Mouse (Mus musculus): ENCODE measurements around the gene Ndufv1. TPM values are rescaled to one million over a fixed set of nuclear protein-coding genes. Genes with fewer than 3 reads are reported as not detected.
"Not testable (repeated sequence)": the region's sequence is repeated elsewhere in the genome, so short reads cannot be mapped to it uniquely, and the experiment has no call there.

The Ndufv1 gene
- polyA plus RNA-seq, 1 experiment from 2014 or later, result 618 TPM

GRCm38 (mm10) chr19:3964030-3964429 is 48.6 kb downstream of the Ndufv1 start:
- Histone ChIP-seq H3K9ac (ENCODE audit: low read length) (no peak overlapping the region), H3K4me1 (ENCODE audit: control insufficient read depth, insufficient read depth, low read length) (0 out of 2 replicates have a peak, but pooled peaks cover 3% of the 10 kb centered on the region), H3K4me2 (ENCODE audit: low read depth, low read length) (no peak overlapping the region), H3K27me3 (ENCODE audit: control insufficient read depth, insufficient read depth, low read length) (no peaks in the 10 kb centered on the region), H3K9me3 (replicated peaks; ENCODE audit: control insufficient read depth, low read length) (no peaks in the 10 kb centered on the region), H3K27ac (ENCODE audit: low read length) (no peak overlapping the region), H3K36me3 (ENCODE audit: control insufficient read depth, insufficient read depth) (no peaks in the 10 kb centered on the region), H3K4me3 (ENCODE audit: low read length) (no peak overlapping the region)
- no peak for ATAC-seq (replicated peaks; ENCODE audit: extremely low read depth, insufficient read depth, low FRiP score)
- WGBS, result 73% methylated on average over 4 of the region's 4 CpGs

- no peak overlapping the region for H3K9ac ChIP-seq (ENCODE audit: low read length)
- WGBS, result 19% methylated on average over 2 of the region's 2 CpGs
- no peak overlapping the region for H3K4me2 ChIP-seq (ENCODE audit: low read depth, low read length)
- H3K27me3 ChIP-seq (ENCODE audit: control insufficient read depth, insufficient read depth, low read length), result no peaks in the 10 kb centered on the region
- H3K4me1 ChIP-seq (ENCODE audit: control insufficient read depth, insufficient read depth, low read length), result 0 out of 2 replicates have a peak, but pooled peaks cover 6% of the 10 kb centered on the region
- no peaks in the 10 kb centered on the region for H3K36me3 ChIP-seq (ENCODE audit: control insufficient read depth, insufficient read depth)
- H3K27ac ChIP-seq (ENCODE audit: low read length), result no peak overlapping the region
- no peaks in the 10 kb centered on the region for H3K9me3 ChIP-seq (replicated peaks; ENCODE audit: control insufficient read depth, low read length)
- no peak for ATAC-seq (replicated peaks; ENCODE audit: extremely low read depth, insufficient read depth, low FRiP score)
- no peak overlapping the region for H3K4me3 ChIP-seq (ENCODE audit: low read length)
These were observed 50.1 kb downstream of the Ndufv1 start for GRCm38 (mm10) chr19:3962469-3962868.

GRCm38 (mm10) chr19:3961805-3962204 is 50.8 kb downstream of the Ndufv1 start:
- H3K9me3 ChIP-seq (replicated peaks; ENCODE audit: control insufficient read depth, low read length); H3K36me3 ChIP-seq (ENCODE audit: control insufficient read depth, insufficient read depth); ATAC-seq (replicated peaks; ENCODE audit: extremely low read depth, insufficient read depth, low FRiP score); H3K27ac ChIP-seq (ENCODE audit: low read length); H3K4me3 ChIP-seq (ENCODE audit: low read length); H3K4me2 ChIP-seq (ENCODE audit: low read depth, low read length); H3K27me3 ChIP-seq (ENCODE audit: control insufficient read depth, insufficient read depth, low read length); H3K9ac ChIP-seq (ENCODE audit: low read length); H3K4me1 ChIP-seq (ENCODE audit: control insufficient read depth, insufficient read depth, low read length): not testable (repeated sequence)
- WGBS, result 67% methylated on average over 6 of the region's 6 CpGs

GRCm38 (mm10) chr19:3960211-3960610 is 52.4 kb downstream of the Ndufv1 start:
- Histone ChIP-seq H3K4me1 (ENCODE audit: control insufficient read depth, insufficient read depth, low read length) (0 out of 2 replicates have a peak, but pooled peaks cover 3% of the 10 kb centered on the region), H3K9me3 (replicated peaks; ENCODE audit: control insufficient read depth, low read length) (no peaks in the 10 kb centered on the region), H3K4me3 (ENCODE audit: low read length) (no peak overlapping the region), H3K27ac (ENCODE audit: low read length) (no peak overlapping the region), H3K4me2 (ENCODE audit: low read depth, low read length) (no peak overlapping the region), H3K36me3 (ENCODE audit: control insufficient read depth, insufficient read depth) (no peaks in the 10 kb centered on the region), H3K27me3 (ENCODE audit: control insufficient read depth, insufficient read depth, low read length) (no peaks in the 10 kb centered on the region), H3K9ac (ENCODE audit: low read length) (no peak overlapping the region)
- 83% methylated on average over 5 of the region's 5 CpGs for WGBS
- ATAC-seq (replicated peaks; ENCODE audit: extremely low read depth, insufficient read depth, low FRiP score), result no peak

GRCm38 (mm10) chr19:3959030-3959429 is 53.6 kb downstream of the Ndufv1 start:
- ATAC-seq (replicated peaks; ENCODE audit: extremely low read depth, insufficient read depth, low FRiP score), result no peak
- Histone ChIP-seq H3K27ac (ENCODE audit: low read length) (no peak overlapping the region), H3K9me3 (replicated peaks; ENCODE audit: control insufficient read depth, low read length) (no peaks in the 10 kb centered on the region), H3K4me3 (ENCODE audit: low read length) (no peak overlapping the region), H3K27me3 (ENCODE audit: control insufficient read depth, insufficient read depth, low read length) (no peaks in the 10 kb centered on the region), H3K9ac (ENCODE audit: low read length) (no peak overlapping the region), H3K4me1 (ENCODE audit: control insufficient read depth, insufficient read depth, low read length) (0 out of 2 replicates have a peak, but pooled peaks cover 3% of the 10 kb centered on the region), H3K36me3 (ENCODE audit: control insufficient read depth, insufficient read depth) (no peaks in the 10 kb centered on the region), H3K4me2 (ENCODE audit: low read depth, low read length) (no peak overlapping the region)

- Histone ChIP-seq H3K36me3 (ENCODE audit: control insufficient read depth, insufficient read depth) (no peaks in the 10 kb centered on the region), H3K4me1 (ENCODE audit: control insufficient read depth, insufficient read depth, low read length) (0 out of 2 replicates have a peak, but pooled peaks cover 3% of the 10 kb centered on the region), H3K27me3 (ENCODE audit: control insufficient read depth, insufficient read depth, low read length) (no peaks in the 10 kb centered on the region), H3K4me3 (ENCODE audit: low read length) (no peak within 1 kb of the TSS), H3K9me3 (replicated peaks; ENCODE audit: control insufficient read depth, low read length) (no peaks in the 10 kb centered on the region), H3K4me2 (ENCODE audit: low read depth, low read length) (no peak within 1 kb of the TSS), H3K9ac (ENCODE audit: low read length) (no peak within 1 kb of the TSS), H3K27ac (ENCODE audit: low read length) (no peak within 1 kb of the TSS)
- whole genome bisulfite sequencing, result 36% methylated on average over 4 of the region's 4 CpGs
- no peak; the same call in 1 of the 2 replicates for ATAC-seq (replicated peaks; ENCODE audit: extremely low read depth, insufficient read depth, low FRiP score)
These were observed 54.1 kb downstream of the Ndufv1 start, which contains the start of gene Aldh3b3 for GRCm38 (mm10) chr19:3958470-3958869. Aldh3b3 (plus strand) TSS chr19:3958645.

Other genes with a start within 250 kb of the Ndufv1 start
- 18.9 and 20.4 TPM in 2 replicates for gene Kmt5b, start 245.4 kb downstream of the Ndufv1 start, polyA plus RNA-seq (2015; fragmentation: Nextera tagmentation; extraction: Ambion mirVana)
- gene Chka, start 161.0 kb downstream of the Ndufv1 start, polyA plus RNA-seq (2015; fragmentation: Nextera tagmentation; extraction: Ambion mirVana), result 24.1 and 30.6 TPM in 2 replicates
- gene Tcirg1, start 105.7 kb downstream of the Ndufv1 start, polyA plus RNA-seq (2015; fragmentation: Nextera tagmentation; extraction: Ambion mirVana), result 31.0 and 32.3 TPM in 2 replicates
- gene Ndufs8, start 100.0 kb downstream of the Ndufv1 start, polyA plus RNA-seq (2015; fragmentation: Nextera tagmentation; extraction: Ambion mirVana), result 466 and 487 TPM in 2 replicates
- gene Aldh3b1, start 83.0 kb downstream of the Ndufv1 start, polyA plus RNA-seq (2015; fragmentation: Nextera tagmentation; extraction: Ambion mirVana), result 2.6 and 3.7 TPM in 2 replicates
- 19.8 TPM in 2 replicates for gene Unc93b1, start 77.6 kb downstream of the Ndufv1 start, polyA plus RNA-seq (2015; fragmentation: Nextera tagmentation; extraction: Ambion mirVana)
- gene Aldh3b3, start 54.2 kb downstream of the Ndufv1 start, polyA plus RNA-seq (2015; fragmentation: Nextera tagmentation; extraction: Ambion mirVana), result not detected in 2 replicates
- 0.21 and 0.47 TPM in 2 replicates for gene Aldh3b2, start 40.5 kb downstream of the Ndufv1 start, polyA plus RNA-seq (2015; fragmentation: Nextera tagmentation; extraction: Ambion mirVana)
- gene Acy3, start 26.2 kb downstream of the Ndufv1 start, polyA plus RNA-seq (2015; fragmentation: Nextera tagmentation; extraction: Ambion mirVana), result 13.0 and 13.3 TPM in 2 replicates
- not detected in 2 replicates for gene Tbx10, start 20.1 kb downstream of the Ndufv1 start, polyA plus RNA-seq (2015; fragmentation: Nextera tagmentation; extraction: Ambion mirVana)
- 67.8 and 75.1 TPM in 2 replicates for gene Nudt8, start 12.2 kb downstream of the Ndufv1 start, polyA plus RNA-seq (2015; fragmentation: Nextera tagmentation; extraction: Ambion mirVana)
- 6.2 TPM in 2 replicates for gene Gm49405, start 12.2 kb downstream of the Ndufv1 start, polyA plus RNA-seq (2015; fragmentation: Nextera tagmentation; extraction: Ambion mirVana)
- gene Doc2g, start 9.5 kb downstream of the Ndufv1 start, polyA plus RNA-seq (2015; fragmentation: Nextera tagmentation; extraction: Ambion mirVana), result 84.9 and 90.6 TPM in 2 replicates
- 378 and 420 TPM in 2 replicates for gene Gstp1, start 25.2 kb upstream of the Ndufv1 start, polyA plus RNA-seq (2015; fragmentation: Nextera tagmentation; extraction: Ambion mirVana)
- gene Gstp2, start 33.2 kb upstream of the Ndufv1 start, polyA plus RNA-seq (2015; fragmentation: Nextera tagmentation; extraction: Ambion mirVana), result 8.0 and 18.4 TPM in 2 replicates
- gene Gstp3, start 46.8 kb upstream of the Ndufv1 start, polyA plus RNA-seq (2015; fragmentation: Nextera tagmentation; extraction: Ambion mirVana), result 0.51 and 0.80 TPM in 2 replicates
- gene Cabp2, start 68.8 kb upstream of the Ndufv1 start, polyA plus RNA-seq (2015; fragmentation: Nextera tagmentation; extraction: Ambion mirVana), result not detected in 2 replicates
- gene Cdk2ap2, start 84.4 kb upstream of the Ndufv1 start, polyA plus RNA-seq (2015; fragmentation: Nextera tagmentation; extraction: Ambion mirVana), result 86.0 and 86.2 TPM in 2 replicates
- 27.7 and 29.4 TPM in 2 replicates for gene Pitpnm1, start 87.2 kb upstream of the Ndufv1 start, polyA plus RNA-seq (2015; fragmentation: Nextera tagmentation; extraction: Ambion mirVana)
- gene Aip, start 113.1 kb upstream of the Ndufv1 start, polyA plus RNA-seq (2015; fragmentation: Nextera tagmentation; extraction: Ambion mirVana), result 87.5 and 88.6 TPM in 2 replicates
- not detected in 2 replicates for gene Gpr152, start 127.0 kb upstream of the Ndufv1 start, polyA plus RNA-seq (2015; fragmentation: Nextera tagmentation; extraction: Ambion mirVana)
- gene Cabp4, start 131.2 kb upstream of the Ndufv1 start, polyA plus RNA-seq (2015; fragmentation: Nextera tagmentation; extraction: Ambion mirVana), result 0.11 TPM in 1 of 2 replicates, not detected in the other
- gene Coro1b, start 135.8 kb upstream of the Ndufv1 start, polyA plus RNA-seq (2015; fragmentation: Nextera tagmentation; extraction: Ambion mirVana), result 133 and 134 TPM in 2 replicates
- 25.3 and 71.1 TPM in 2 replicates for gene Ptprcap, start 140.8 kb upstream of the Ndufv1 start, polyA plus RNA-seq (2015; fragmentation: Nextera tagmentation; extraction: Ambion mirVana)
- gene Rps6kb2, start 150.5 kb upstream of the Ndufv1 start, polyA plus RNA-seq (2015; fragmentation: Nextera tagmentation; extraction: Ambion mirVana), result 47.4 and 48.7 TPM in 2 replicates
- gene Carns1, start 162.7 kb upstream of the Ndufv1 start, polyA plus RNA-seq (2015; fragmentation: Nextera tagmentation; extraction: Ambion mirVana), result 15.9 and 17.5 TPM in 2 replicates
- 10.8 and 26.5 TPM in 2 replicates for gene Tbc1d10c, start 178.5 kb upstream of the Ndufv1 start, polyA plus RNA-seq (2015; fragmentation: Nextera tagmentation; extraction: Ambion mirVana)
- gene Ppp1ca, start 179.3 kb upstream of the Ndufv1 start, polyA plus RNA-seq (2015; fragmentation: Nextera tagmentation; extraction: Ambion mirVana), result 813 and 866 TPM in 2 replicates
- 19.9 and 21.1 TPM in 2 replicates for gene Rad9a, start 188.9 kb upstream of the Ndufv1 start, polyA plus RNA-seq (2015; fragmentation: Nextera tagmentation; extraction: Ambion mirVana)
- gene Clcf1, start 201.4 kb upstream of the Ndufv1 start, polyA plus RNA-seq (2015; fragmentation: Nextera tagmentation; extraction: Ambion mirVana), result 1.5 and 1.7 TPM in 2 replicates
- gene AC109138.7, start 201.6 kb upstream of the Ndufv1 start, polyA plus RNA-seq (2015; fragmentation: Nextera tagmentation; extraction: Ambion mirVana), result not detected in 2 replicates
- gene Pold4, start 219.1 kb upstream of the Ndufv1 start, polyA plus RNA-seq (2015; fragmentation: Nextera tagmentation; extraction: Ambion mirVana), result 22.6 and 24.9 TPM in 2 replicates